Mouse (Mus musculus): ENCODE data around the gene Snurf. TPM values are rescaled to one million over a fixed set of nuclear protein-coding genes. Genes with fewer than 3 reads are reported as not detected.

Snurf gene
- total RNA-seq (2021): 100 to 1,000 TPM; 155 to 244 TPM
- long read RNA-seq, experiment 1: 0 reads
- long read RNA-seq, experiment 2: 0 reads

DNA sequence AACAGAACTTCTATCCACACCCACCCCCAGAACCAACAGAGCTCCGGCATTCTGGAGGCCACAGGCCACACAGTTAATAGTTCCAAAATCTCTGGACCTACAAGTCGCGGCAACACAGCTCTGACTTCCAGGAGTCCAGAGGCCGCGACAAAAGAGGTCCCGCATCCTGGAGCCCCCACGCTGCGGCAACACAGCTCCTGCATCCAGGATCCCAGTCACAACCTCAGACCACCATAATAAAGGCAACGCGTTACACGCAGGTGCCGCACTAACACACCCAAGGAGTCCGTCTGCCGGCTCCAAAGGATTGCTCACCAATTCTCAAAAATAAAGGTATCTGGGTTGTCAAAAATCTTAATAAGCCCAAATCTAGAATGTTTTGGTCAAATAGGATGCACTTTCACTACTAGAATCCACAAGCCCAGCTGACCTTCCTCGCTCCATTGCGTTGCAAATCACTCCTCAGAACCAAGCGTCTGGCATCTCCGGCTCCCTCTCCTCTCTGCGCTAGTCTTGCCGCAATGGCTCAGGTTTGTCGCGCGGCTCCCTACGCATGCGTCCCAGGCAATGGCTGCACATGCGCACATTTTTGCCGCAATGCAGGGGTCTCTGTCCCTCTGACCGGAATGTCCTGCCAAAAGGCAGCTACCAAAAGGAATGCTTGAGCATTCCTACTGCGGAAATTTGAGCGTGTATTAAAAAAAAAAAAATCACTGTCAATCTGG is at the start of gene Snurf, which contains the start of gene Gm38393:
Gene Snurf, minus strand, starts transcription at position 444 of the 725 bp plus-strand sequence.
Gene Gm38393, minus strand, starts transcription at position 459 of the 725 bp plus-strand sequence.
- H3K27ac ChIP-seq: peak within 1 kb of the TSS; percentile 73
- intact Hi-C loops (cut with DNase I): no loop called here
- DNase-seq: peak; percentile 76
- peak within 1 kb of the TSS; percentile 81 for H3K4me3 ChIP-seq
- TF ChIP-seq CTCF (IDR thresholded peaks at IDR 0.05): no peak

DNA sequence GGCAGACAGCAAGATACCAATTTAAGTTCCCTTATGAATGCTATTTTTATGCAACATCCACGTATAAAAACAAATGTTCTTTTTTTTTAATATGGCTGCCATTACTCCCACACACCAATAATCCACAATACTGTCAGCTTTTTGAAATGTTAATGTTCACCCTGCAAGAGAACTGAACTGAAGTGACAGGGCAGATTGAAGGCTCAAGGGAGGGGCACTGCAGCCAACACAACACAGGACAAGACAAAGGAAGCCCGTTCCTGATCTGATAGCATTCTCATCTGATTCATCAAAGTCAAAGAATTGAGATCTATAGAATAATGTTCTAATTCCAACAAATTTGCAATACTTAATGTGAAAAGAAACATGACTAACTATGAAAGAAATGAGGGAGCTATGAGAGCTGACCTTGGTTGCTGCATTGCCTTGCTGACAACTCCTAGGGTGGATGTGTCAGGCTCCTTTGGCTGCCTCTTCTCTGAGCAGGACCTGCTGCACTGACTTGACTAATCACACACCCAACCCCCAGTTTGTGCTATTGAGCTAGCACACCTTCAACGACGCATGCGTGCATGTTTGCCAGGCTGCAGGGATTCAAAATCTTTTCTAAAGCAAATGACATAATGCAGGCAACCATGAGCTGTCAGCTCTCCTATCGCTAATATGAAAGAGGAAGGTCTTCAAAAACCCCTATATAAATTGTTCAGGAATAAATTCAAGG is 42.8 kb upstream of the Snurf start:
- intact Hi-C loops (cut with DNase I): no loop called here
- no peak for TF ChIP-seq CTCF (IDR thresholded peaks at IDR 0.05)
- Histone ChIP-seq H3K27ac (no peak overlapping the region), H3K4me3 (no peak overlapping the region)
- no peak for DNase-seq

DNA sequence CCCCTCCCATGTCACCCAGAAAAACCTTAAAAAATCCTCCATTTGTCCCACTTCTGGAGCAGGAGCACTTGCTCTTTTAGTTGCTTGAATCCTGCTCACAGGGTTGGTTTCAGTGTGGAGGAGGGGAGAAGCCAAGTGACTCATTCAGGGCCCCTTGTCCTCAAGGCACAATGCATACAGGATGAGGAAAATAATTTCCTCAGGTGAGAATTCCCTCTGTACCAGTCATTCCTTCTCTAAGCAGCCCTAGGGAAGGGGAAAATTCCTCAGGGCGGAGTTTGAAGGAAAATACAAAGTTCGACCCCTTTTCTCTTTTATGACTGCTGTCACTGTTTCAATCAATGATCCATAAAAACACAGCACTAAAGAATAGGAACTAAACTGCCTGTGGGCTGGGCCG is 8.3 kb upstream of the Snurf start:
- H3K4me3 ChIP-seq: no peak overlapping the region

DNA sequence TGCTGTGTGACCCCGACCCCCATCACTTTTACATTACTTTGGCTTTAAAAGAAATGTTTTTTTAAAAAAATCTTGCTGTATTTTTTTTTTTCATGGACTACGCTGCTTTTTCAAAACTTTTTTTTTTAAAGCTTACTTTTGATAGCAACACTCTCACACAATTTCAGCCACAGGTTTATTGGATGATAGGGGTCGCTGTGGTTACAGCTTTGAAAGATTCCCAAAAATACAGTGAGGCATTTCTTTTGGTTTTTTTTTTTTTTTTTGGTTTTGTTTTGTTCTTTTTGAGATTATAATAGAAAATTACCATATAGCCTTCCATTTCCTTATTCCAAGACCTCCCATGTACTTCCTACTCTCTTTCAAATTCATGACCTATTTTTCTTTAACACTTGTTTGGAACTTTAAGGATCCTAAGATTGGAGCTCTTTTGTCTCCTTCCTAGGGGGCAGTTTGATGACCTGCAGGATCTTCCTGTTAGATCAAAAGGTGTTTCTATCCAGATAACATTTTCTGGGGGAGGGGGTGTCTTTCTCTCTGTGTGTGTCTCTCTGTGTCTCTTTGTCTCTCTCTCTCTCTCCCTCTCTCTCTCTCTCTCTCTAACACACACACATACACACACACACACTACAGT is 3.0 kb upstream of the Snurf start:
- H3K27ac ChIP-seq: no peak overlapping the region
- DNase-seq: no peak
- H3K4me3 ChIP-seq: no peak overlapping the region
- no peak for TF ChIP-seq CTCF (IDR thresholded peaks at IDR 0.05)
- intact Hi-C loops (cut with DNase I): no loop called here

More for the DNA sequence above, 8.3 kb upstream of the Snurf start:
- no peak for DNase-seq
- no peak overlapping the region for H3K27ac ChIP-seq
- TF ChIP-seq CTCF (IDR thresholded peaks at IDR 0.05): no peak
- intact Hi-C loops (cut with DNase I): no loop called here

DNA sequence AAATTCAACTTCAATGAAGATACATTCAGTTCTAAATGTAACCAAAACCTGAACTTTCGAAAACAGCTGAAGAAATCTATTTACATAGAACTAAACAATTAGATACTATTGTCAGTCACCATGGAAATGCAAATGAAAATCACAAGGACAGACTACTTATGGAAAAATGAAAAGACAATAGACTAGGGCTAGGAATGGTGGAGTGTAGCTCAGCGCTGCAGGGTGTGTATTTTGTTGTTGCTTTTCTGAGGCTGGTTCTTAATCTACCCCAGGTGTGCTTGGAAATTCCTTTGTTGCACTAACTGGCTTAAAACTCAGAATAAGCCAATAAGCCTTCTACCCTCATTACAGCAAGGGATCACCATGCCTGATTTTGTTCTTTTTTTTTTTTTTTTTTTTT is 1.4 kb upstream of the Snurf start:
- intact Hi-C loops (cut with DNase I): no loop called here

DNA sequence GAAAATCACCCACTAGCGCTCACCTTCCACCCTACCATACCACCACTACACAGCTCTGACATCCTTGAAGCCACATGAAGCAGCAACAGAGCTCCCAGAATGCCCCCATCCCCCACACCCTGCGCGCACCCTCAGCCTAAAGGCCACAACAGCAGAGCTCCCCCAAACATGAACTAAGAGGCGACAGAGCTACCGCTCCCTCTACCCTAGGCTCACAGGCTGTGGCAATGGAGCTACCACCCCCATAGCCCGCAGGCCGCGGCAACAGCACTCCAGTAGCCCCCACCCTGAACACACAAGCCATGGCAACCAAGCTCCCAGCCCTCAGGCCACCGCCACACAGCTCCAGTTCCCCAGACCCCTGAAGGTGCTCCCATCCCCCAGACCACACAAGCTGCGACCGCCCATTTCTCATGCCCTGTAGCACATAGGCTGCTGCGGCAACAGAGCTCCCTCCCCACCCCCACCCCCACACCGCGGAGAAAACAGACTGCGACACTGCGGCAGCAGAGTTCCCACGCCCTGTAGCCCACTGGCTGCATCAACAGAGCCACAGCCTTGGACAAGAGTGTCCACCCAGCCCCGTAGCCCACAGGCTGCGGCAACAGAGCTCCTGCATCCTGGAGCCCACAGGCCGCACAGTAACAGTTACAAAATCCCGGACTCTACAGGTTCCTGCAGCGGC is 786 bp downstream of the Snurf start:
- no peak for TF ChIP-seq CTCF (IDR thresholded peaks at IDR 0.05)
- H3K4me3 ChIP-seq: peak overlapping the region; percentile 81
- DNase-seq: peak; percentile 30
- intact Hi-C loops (cut with DNase I): no loop called here
- peak overlapping the region; percentile 73 for H3K27ac ChIP-seq

More for the DNA sequence above, 1.4 kb upstream of the Snurf start:
- Histone ChIP-seq H3K27ac (no peak overlapping the region), H3K4me3 (no peak overlapping the region)
- no peak for TF ChIP-seq CTCF (IDR thresholded peaks at IDR 0.05)
- DNase-seq: no peak

DNA sequence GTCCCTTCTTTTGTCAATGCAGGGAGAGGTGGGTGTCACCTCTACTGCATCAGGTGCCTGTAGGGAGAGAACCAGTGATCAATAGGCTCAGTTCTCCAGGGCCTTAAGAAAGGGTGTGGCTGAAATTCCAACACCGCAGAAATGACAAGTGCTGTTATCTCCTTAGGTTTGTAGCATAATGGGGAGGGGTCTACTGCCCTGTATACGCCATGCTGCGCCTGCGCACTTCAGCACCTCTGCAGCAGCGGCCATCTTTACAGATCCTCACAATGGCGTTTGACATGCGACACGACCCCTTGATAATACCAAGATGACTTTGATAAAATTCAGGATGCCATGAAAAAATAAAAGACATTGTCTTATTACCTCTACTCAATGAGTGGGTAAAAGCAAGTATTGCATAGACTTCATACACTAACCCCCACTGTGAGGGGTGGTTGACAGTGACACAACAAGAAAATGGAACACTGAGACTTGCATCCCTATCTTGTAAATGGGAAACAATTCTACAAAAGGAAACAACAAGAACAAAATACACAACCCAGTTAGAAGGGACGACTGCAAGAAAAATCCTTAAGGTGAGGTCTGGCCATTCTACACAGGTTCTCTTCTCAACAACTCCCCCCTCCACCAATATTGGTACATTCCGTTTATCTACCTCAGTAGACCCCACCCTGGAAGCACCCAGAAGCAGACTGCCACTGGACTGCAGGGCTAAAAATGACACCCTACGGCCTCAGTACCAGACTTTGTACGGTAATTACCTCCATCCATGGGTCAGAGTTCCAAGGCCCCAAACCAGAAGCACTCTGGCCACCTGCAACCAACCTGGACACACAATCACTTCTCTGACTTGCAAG is 1.6 kb downstream of the Snurf start:
- no peak overlapping the region for H3K27ac ChIP-seq
- H3K4me3 ChIP-seq: peak overlapping the region; percentile 81
- DNase-seq: no peak
- TF ChIP-seq CTCF (IDR thresholded peaks at IDR 0.05): no peak
- intact Hi-C loops (cut with DNase I): no loop called here

DNA sequence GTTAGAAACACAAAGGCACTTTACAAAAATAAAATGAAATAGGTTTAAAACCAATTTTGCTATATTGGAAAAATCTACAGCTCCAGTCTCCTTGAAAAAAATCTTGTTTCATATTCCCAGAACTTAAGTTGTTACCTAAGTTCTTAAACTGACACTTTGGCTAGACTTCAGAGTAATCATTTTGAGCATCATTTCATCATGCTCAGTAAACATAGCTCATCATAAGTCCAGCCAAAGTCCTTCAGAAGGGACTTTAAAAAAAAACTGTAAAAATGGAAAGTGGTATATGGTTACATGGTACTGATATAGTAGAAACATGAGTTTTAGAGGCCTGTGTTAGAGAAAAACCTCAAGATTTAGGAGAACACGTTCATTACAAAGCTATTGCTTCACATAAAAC is 26.2 kb downstream of the Snurf start:
- Histone ChIP-seq H3K27ac (no peak overlapping the region), H3K4me3 (no peak overlapping the region)
- intact Hi-C loops (cut with DNase I): no loop called here
- no peak for TF ChIP-seq CTCF (IDR thresholded peaks at IDR 0.05)
- DNase-seq: no peak

Other genes starting within 250 kb of the Snurf start
- 1 to 10 TPM; 3.9 to 5.4 TPM for gene Gm38393, start within 50 bp of the Snurf start, total RNA-seq (2021)
- gene Snrpn, start 135.2 kb upstream of the Snurf start, total RNA-seq (2021): 10 to 100 TPM; 59.5 to 85.5 TPM

Measured in gastrocnemius, adult 2 months (tissue).